Mouse (Mus musculus) gastrocnemius, adult 2 months (tissue): ENCODE data around the gene Klf12. TPM values are rescaled to one million over a fixed set of nuclear protein-coding genes. Genes with fewer than 3 reads are reported as not detected.
"Not testable (repeated sequence)": the region's sequence is repeated elsewhere in the genome, so short reads cannot be mapped to it uniquely, and the experiment has no call there.

Experiments
- DNase-seq: peaks from one replicate; pipeline ENCODE4 v3.0.0; 2022
- H3K27ac ChIP-seq: fragments of 200-600 bp; 2 replicates; pipeline ENCODE4 v1.8.1; 2022; ENCODE audit warnings: mild to moderate bottlenecking
- H3K4me3 ChIP-seq: fragments of 200-600 bp; 2 replicates; pipeline ENCODE4 v1.8.1; 2022; ENCODE audit warnings: mild to moderate bottlenecking, moderate library complexity
- CTCF ChIP-seq: fragments of 200-600 bp; IDR thresholded peaks from 2 replicates; pipeline ENCODE4 v1.8.1; 2022; ENCODE audit warnings: antibody characterized with exemption, mild to moderate bottlenecking, moderate library complexity
- intact Hi-C: fragments of 180-260 bp; cut with DNase I; formaldehyde crosslinking; loops from one replicate; pipeline ENCODE4 v1.15.1; 2025
- total RNA-seq, 2 experiments: library from RNA; stranded (reverse); gene quantifications; 2 replicates each; pipeline ENCODE4 v1.2.3; 2021

Gene Klf12
- total RNA-seq, 2 experiments from 2014 or later = 10.3 to 16.8 TPM

- intact Hi-C loops = no loop called here
- TF ChIP-seq CTCF = no peak
- Histone ChIP-seq H3K27ac (no peak overlapping the region), H3K4me3 (no peak overlapping the region)
- no peak for DNase-seq
Measured at GRCm38 (mm10) chr14:99876791-99877578, 407.5 kb downstream of the Klf12 start.

GRCm38 (mm10) chr14:99873725-99874124 lies 410.8 kb downstream of the Klf12 start:
- no peak for TF ChIP-seq CTCF
- intact Hi-C loops = no loop called here
- Histone ChIP-seq H3K4me3 (no peak overlapping the region), H3K27ac (no peak overlapping the region)
- DNase-seq = no peak

GRCm38 (mm10) chr14:99856158-99857011 lies 428.1 kb downstream of the Klf12 start:
- no peak for TF ChIP-seq CTCF
- intact Hi-C loops = no loop called here
- H3K27ac ChIP-seq = no peak overlapping the region
- no peak for DNase-seq
- no peak overlapping the region for H3K4me3 ChIP-seq

GRCm38 (mm10) chr14:99854467-99854807 lies 430.0 kb downstream of the Klf12 start:
- H3K27ac ChIP-seq, intact Hi-C loops, DNase-seq, H3K4me3 ChIP-seq: not testable (repeated sequence)

GRCm38 (mm10) chr14:99853769-99854466 lies 430.6 kb downstream of the Klf12 start:
- H3K4me3 ChIP-seq, H3K27ac ChIP-seq, intact Hi-C loops, DNase-seq: not testable (repeated sequence)

- no peak overlapping the region for H3K27ac ChIP-seq
- no peak overlapping the region for H3K4me3 ChIP-seq
- intact Hi-C loops = no loop called here
- TF ChIP-seq CTCF = no peak
- DNase-seq = no peak
Measured at GRCm38 (mm10) chr14:99850350-99850749, 434.1 kb downstream of the Klf12 start.

GRCm38 (mm10) chr14:99847502-99847901 lies 437.0 kb downstream of the Klf12 start:
- intact Hi-C loops = no loop called here
- DNase-seq = no peak
- no peak overlapping the region for H3K27ac ChIP-seq
- H3K4me3 ChIP-seq = no peak overlapping the region
- no peak for TF ChIP-seq CTCF

- no peak for TF ChIP-seq CTCF
- DNase-seq = no peak
- intact Hi-C loops = no loop called here
- H3K27ac ChIP-seq = no peak overlapping the region
- H3K4me3 ChIP-seq = no peak overlapping the region
Measured at GRCm38 (mm10) chr14:99826713-99827112, 457.8 kb downstream of the Klf12 start.
